Mouse (Mus musculus) cerebellum, adult 11 months (tissue): Measurements from ENCODE around the gene Gm4131.

Experiments used
- DNase-seq: peaks from one replicate; pipeline ENCODE4 v3.0.0; 2022

Gm4131 gene

GRCm38 (mm10) chr14:62456239-62456747 is 110.4 kb downstream of the Gm4131 start, which contains the start of gene Gucy1b2:
Gene Gucy1b2 (minus strand): TSS chr14:62456289.
- no peak for DNase-seq

- DNase-seq: no peak
These were observed 111.2 kb downstream of the Gm4131 start for GRCm38 (mm10) chr14:62455570-62455879.

GRCm38 (mm10) chr14:62454760-62455569 is 111.8 kb downstream of the Gm4131 start:
- no peak for DNase-seq

GRCm38 (mm10) chr14:62454136-62454535 is 112.6 kb downstream of the Gm4131 start:
- DNase-seq: no peak

- no peak for DNase-seq
These were observed 113.4 kb downstream of the Gm4131 start for GRCm38 (mm10) chr14:62453276-62453675.

GRCm38 (mm10) chr14:62450706-62451105 is 116.0 kb downstream of the Gm4131 start:
- DNase-seq: no peak

GRCm38 (mm10) chr14:62447214-62447548 is 119.5 kb downstream of the Gm4131 start:
- DNase-seq: no peak

- DNase-seq: no peak
These were observed 120.1 kb downstream of the Gm4131 start for GRCm38 (mm10) chr14:62446385-62447213.

GRCm38 (mm10) chr14:62443840-62444430 is 122.8 kb downstream of the Gm4131 start:
- DNase-seq: no peak

GRCm38 (mm10) chr14:62442971-62443370 is 123.8 kb downstream of the Gm4131 start:
- no peak for DNase-seq

GRCm38 (mm10) chr14:62440036-62440435 is 126.7 kb downstream of the Gm4131 start:
- no peak for DNase-seq

GRCm38 (mm10) chr14:62438236-62438635 is 128.5 kb downstream of the Gm4131 start:
- no peak for DNase-seq

GRCm38 (mm10) chr14:62437806-62438205 is 128.9 kb downstream of the Gm4131 start:
- no peak for DNase-seq

- DNase-seq: no peak
These were observed 141.4 kb downstream of the Gm4131 start for GRCm38 (mm10) chr14:62425277-62425691.

- no peak for DNase-seq
These were observed 144.5 kb downstream of the Gm4131 start for GRCm38 (mm10) chr14:62422265-62422664.

- DNase-seq: no peak
These were observed 149.2 kb downstream of the Gm4131 start for GRCm38 (mm10) chr14:62417501-62417900.

- peak; percentile 29 for DNase-seq
These were observed 150.0 kb downstream of the Gm4131 start for GRCm38 (mm10) chr14:62416742-62417134.

GRCm38 (mm10) chr14:62416007-62416741 is 150.5 kb downstream of the Gm4131 start:
- peak; percentile 31 for DNase-seq
